Mouse (Mus musculus) lung, adult 2 months (tissue): Measurements from ENCODE around the gene Man2c1.

ENCODE experiments used
- CTCF ChIP-seq: fragments of 200-500 bp; IDR thresholded peaks from 2 replicates; pipeline ENCODE4 v1.5.1; 2011; ENCODE audit warnings: mild to moderate bottlenecking, low read length, control low read depth; ENCODE audit not compliant: insufficient read depth
- POLR2A ChIP-seq: fragments of 200-500 bp; IDR thresholded peaks from 2 replicates; pipeline ENCODE4 v1.6.1; 2011; ENCODE audit warnings: low read depth, mild to moderate bottlenecking, control low read depth, low read length, borderline replicate concordance; ENCODE audit errors: extremely low read depth

DNA sequence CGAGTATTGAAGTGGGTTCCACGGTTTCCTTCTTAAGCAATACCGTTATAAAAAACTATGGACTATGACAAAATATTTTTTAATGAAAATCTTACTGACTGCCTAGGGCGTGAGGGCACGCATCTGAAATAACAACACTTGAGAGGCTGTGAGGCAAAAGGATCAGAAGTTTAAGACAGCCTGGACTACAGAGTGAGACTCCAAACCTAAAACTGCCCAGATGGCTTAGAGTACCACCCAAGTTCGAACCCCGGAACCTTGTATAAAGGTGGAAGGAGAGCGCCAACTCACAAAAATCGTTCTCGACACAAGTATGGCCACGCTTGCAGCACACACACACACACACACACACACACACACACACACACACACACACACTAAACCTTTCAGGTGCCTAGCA is 28.0 kb downstream of the Man2c1 start:
- TF ChIP-seq CTCF (no peak), POLR2A (no peak)
